Mouse (Mus musculus) liver, embryonic 14.5 days (tissue): Measurements from ENCODE around the gene Pygm.

Source experiments
- CTCF ChIP-seq: IDR thresholded peaks from 2 replicates; pipeline ENCODE4 v1.5.1; 2016; ENCODE audit warnings: antibody characterized with exemption, low read depth, control low read depth
- EP300 ChIP-seq: IDR thresholded peaks from 2 replicates; pipeline ENCODE4 v1.6.1; 2016; ENCODE audit warnings: antibody characterized with exemption, low read depth

DNA sequence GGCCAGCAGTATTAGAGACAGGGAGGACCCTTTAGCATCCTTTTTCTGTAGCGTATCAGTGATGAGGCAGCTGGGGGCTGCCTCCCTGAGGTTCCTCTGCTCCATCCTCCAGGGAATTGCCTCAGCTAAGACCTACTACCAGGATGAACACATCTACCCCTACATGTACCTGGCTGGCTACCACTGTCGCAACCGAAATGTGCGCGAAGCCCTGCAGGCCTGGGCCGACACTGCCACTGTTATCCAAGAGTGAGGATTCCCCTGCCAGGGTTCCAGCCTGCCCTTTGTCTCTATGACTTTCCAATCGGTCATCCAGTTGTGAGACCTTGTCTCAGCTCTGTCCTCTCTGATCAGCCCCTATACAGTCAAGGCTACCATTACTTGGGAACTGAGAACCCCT, 46.0 kb upstream of the Pygm start:
- no peak for TF ChIP-seq EP300
- TF ChIP-seq CTCF = no peak
